Comparison of ENCODE assay signal across 8 mouse cellular contexts in genomic region chr7:123369759-123370481, GRCm38 (mm10). TPM values are rescaled to one million over a fixed set of nuclear protein-coding genes. Genes with fewer than 3 reads are reported as not detected.
DNase-seq lines count a peak whose midpoint lies in the region; ATAC-seq lines count a peak whose summit lies in the region.

Gene Lcmt1, plus strand, starts transcription at chr7:123369784.
Gene Arhgap17, minus strand, starts transcription at chr7:123369915.

- H3K4me1 ChIP-seq in heart, embryonic 10.5 days = peaks cover 44% of the 10 kb centered on the region
- H3K4me1 ChIP-seq in kidney, embryonic 15.5 days = peaks cover 44% of the 10 kb centered on the region

- peak; percentile 89 for ATAC-seq in erythroblast, adult 5-6 weeks (replicated peaks; ENCODE audit: low FRiP score, poor library complexity, severe bottlenecking)
- ATAC-seq in kidney, embryonic 15.5 days (replicated peaks; ENCODE audit: low FRiP score) = peak; percentile 98
- peak; percentile 82 for ATAC-seq in monocyte, adult 5-6 weeks (replicated peaks; ENCODE audit: insufficient number of reproducible peaks, low FRiP score, low TSS enrichment, poor library complexity, severe bottlenecking)

- no peaks in the 10 kb centered on the region for H3K27me3 ChIP-seq in heart, embryonic 10.5 days (ENCODE audit: insufficient read depth, poor library complexity, severe bottlenecking)
- no peaks in the 10 kb centered on the region for H3K27me3 ChIP-seq in kidney, embryonic 15.5 days

- DNase-seq in B cell, adult 2 months = peak; percentile 97
- DNase-seq in brain, adult 2 months (ENCODE audit: low read depth, low spot score) = peak; percentile 98
- peak; percentile 99 for DNase-seq in heart, embryonic 10.5 days (ENCODE audit: low spot score)
- DNase-seq in liver = peak; percentile 98
- peak; percentile 97 to 98 for DNase-seq in spleen, postnatal 4 days (ENCODE audit: low spot score in 2 of 2)

- peak within 1 kb of the TSS; percentile 79 for H3K4me2 ChIP-seq in kidney, embryonic 15.5 days

- WGBS in heart, embryonic 10.5 days = under 1% methylated on average over 64 of the region's 64 CpGs
- under 1% methylated on average over 64 of the region's 64 CpGs for WGBS in kidney, embryonic 15.5 days

- peak within 1 kb of the TSS; percentile 87 for H3K9ac ChIP-seq in kidney, embryonic 15.5 days

- H3K4me3 ChIP-seq in heart, embryonic 10.5 days = peak within 1 kb of the TSS; percentile 66
- peak within 1 kb of the TSS; percentile 84 for H3K4me3 ChIP-seq in kidney, embryonic 15.5 days (replicated peaks)

- no peaks in the 10 kb centered on the region for H3K36me3 ChIP-seq in heart, embryonic 10.5 days
- H3K36me3 ChIP-seq in kidney, embryonic 15.5 days = no peaks in the 10 kb centered on the region

- H3K27ac ChIP-seq in heart, embryonic 10.5 days = peak within 1 kb of the TSS; percentile 96
- peak within 1 kb of the TSS; percentile 95 for H3K27ac ChIP-seq in kidney, embryonic 15.5 days

- H3K9me3 ChIP-seq in heart, embryonic 10.5 days = no peaks in the 10 kb centered on the region
- H3K9me3 ChIP-seq in kidney, embryonic 15.5 days (replicated peaks) = no peaks in the 10 kb centered on the region

RNA-seq across cellular contexts. Expression of gene Lcmt1, which starts in this region (rescaled TPM):
- total RNA-seq in erythroblast, adult 5-6 weeks (2015; ENCODE audit: low replicate concordance) = 2.9 and 14.0 TPM in 2 replicates
- total RNA-seq in erythroblast, adult 5-6 weeks (2017; ENCODE audit: low replicate concordance) = 7.8 and 18.0 TPM in 2 replicates
- 42.7 and 50.2 TPM in 2 replicates for polyA plus RNA-seq in heart, embryonic 10.5 days (2016; fragmentation: Nextera tagmentation; extraction: Ambion mirVana)
- polyA plus RNA-seq in kidney, embryonic 15.5 days (2015; fragmentation: Nextera tagmentation; extraction: Ambion mirVana) = 54.5 and 54.9 TPM in 2 replicates
- total RNA-seq in monocyte, adult 5-6 weeks (2017) = 19.3 to 26.6 TPM (median 21.5 TPM) in 3 replicates

RNA-seq across cellular contexts. Expression of gene Arhgap17, which starts in this region (rescaled TPM):
- total RNA-seq in erythroblast, adult 5-6 weeks (2015; ENCODE audit: low replicate concordance) = 16.5 and 24.5 TPM in 2 replicates
- 5.4 and 7.2 TPM in 2 replicates for total RNA-seq in erythroblast, adult 5-6 weeks (2017; ENCODE audit: low replicate concordance)
- polyA plus RNA-seq in heart, embryonic 10.5 days (2016; fragmentation: Nextera tagmentation; extraction: Ambion mirVana) = 24.0 and 27.0 TPM in 2 replicates
- polyA plus RNA-seq in kidney, embryonic 15.5 days (2015; fragmentation: Nextera tagmentation; extraction: Ambion mirVana) = 23.7 and 25.2 TPM in 2 replicates
- total RNA-seq in monocyte, adult 5-6 weeks (2017) = 32.6 to 77.7 TPM (median 39.3 TPM) in 3 replicates

Comparison
In these comparisons a context has a peak if more than half of its experiments do, and no peak if none do; other contexts are left out.
1. Peak in every context shown above with its lines: DNase-seq, ATAC-seq, H3K4me3 ChIP-seq and H3K27ac ChIP-seq.